Mouse (Mus musculus): Measurements from ENCODE around the gene Lrrc29. TPM values are rescaled to one million over a fixed set of nuclear protein-coding genes. Genes with fewer than 3 reads are reported as not detected.

The Lrrc29 gene
- total and polyA plus RNA-seq, 2 experiments = 3.0 to 12.9 TPM

DNA sequence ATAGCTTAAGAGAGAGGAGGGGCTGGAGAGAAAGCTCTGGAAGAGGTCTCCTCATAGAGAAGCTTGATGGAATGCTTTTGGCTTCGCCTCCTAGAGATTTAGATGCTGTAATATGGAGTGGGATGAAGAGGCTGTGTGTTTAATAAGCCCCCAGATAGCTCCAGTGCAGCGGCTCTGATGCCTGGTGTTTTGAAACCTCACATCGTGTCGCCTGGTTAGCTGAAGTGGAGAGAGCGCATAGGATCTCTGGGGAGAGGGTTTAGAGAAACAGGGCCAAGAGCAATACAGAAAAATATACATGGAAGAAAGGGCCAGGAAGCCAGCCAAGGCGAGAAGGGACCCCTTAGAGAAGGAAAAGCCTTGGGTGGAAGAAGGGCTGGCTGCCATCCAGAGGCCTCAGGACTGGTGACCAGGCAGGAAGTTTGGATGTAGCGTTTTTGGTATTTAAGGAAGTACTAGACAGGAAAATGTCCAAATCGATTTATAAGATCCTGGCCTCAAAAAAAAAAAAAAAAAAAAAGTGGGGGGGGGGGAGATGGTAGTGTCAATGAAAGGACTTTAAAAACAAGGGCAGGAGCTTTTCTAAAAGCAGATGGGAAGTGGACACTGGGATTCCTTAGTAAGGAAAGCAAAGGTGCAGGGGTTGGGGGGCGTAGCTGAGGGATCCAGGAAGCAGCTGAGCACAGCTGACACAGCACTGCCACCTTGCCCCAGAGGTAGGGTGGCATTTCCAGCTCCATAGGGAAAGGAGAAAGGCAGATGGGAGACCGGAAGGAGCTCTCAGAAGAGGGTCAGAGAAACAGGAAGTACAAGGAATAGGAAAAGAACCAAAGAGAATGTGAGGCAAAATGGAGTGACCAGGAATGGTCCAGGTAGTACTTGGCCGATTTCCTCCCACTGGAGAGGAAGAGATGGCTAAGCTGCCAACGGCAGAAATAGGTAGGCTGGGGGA, 35.9 kb upstream of the Lrrc29 start:
- Histone ChIP-seq H3K4me3 (ENCODE audit: insufficient read depth, low read depth, low read length) (no peak overlapping the region), H3K27ac (replicated peaks; ENCODE audit: insufficient read depth, low read depth, low read length) (no peak overlapping the region), H3K4me1 (ENCODE audit: control insufficient read depth, insufficient read depth, low read length) (no peaks in the 10 kb centered on the region), H3K79me2 (ENCODE audit: control insufficient read depth, insufficient read depth, low read length) (no peaks in the 10 kb centered on the region), H3K36me3 (ENCODE audit: control insufficient read depth, insufficient read depth, low read length) (no peaks in the 10 kb centered on the region), H3K9ac (ENCODE audit: low read depth, low read length) (no peak overlapping the region), H3K27me3 (ENCODE audit: control insufficient read depth, insufficient read depth, low read length) (no peaks in the 10 kb centered on the region)
- no peak for DNase-seq (ENCODE audit: extremely low read depth, low read depth, low spot score)
- 66% methylated on average over 12 of the region's 12 CpGs for WGBS
- no peak for TF ChIP-seq POLR2A (IDR thresholded peaks at IDR 0.05; ENCODE audit: extremely low read depth, insufficient read depth, low read length)
- TF ChIP-seq CTCF (IDR thresholded peaks at IDR 0.05; ENCODE audit: low read depth, low read length) = no peak

- TF ChIP-seq POLR2A (IDR thresholded peaks at IDR 0.05; ENCODE audit: extremely low read depth, insufficient read depth, low read length) = no peak
- no peak for TF ChIP-seq CTCF (IDR thresholded peaks at IDR 0.05; ENCODE audit: low read depth, low read length)
- Histone ChIP-seq H3K9ac (ENCODE audit: low read depth, low read length) (no peak overlapping the region), H3K79me2 (ENCODE audit: control insufficient read depth, insufficient read depth, low read length) (no peaks in the 10 kb centered on the region), H3K4me3 (ENCODE audit: insufficient read depth, low read depth, low read length) (no peak overlapping the region), H3K27me3 (ENCODE audit: control insufficient read depth, insufficient read depth, low read length) (no peaks in the 10 kb centered on the region), H3K36me3 (ENCODE audit: control insufficient read depth, insufficient read depth, low read length) (no peaks in the 10 kb centered on the region), H3K27ac (replicated peaks; ENCODE audit: insufficient read depth, low read depth, low read length) (no peak overlapping the region), H3K4me1 (ENCODE audit: control insufficient read depth, insufficient read depth, low read length) (no peaks in the 10 kb centered on the region)
- WGBS = 49% methylated on average over 4 of the region's 4 CpGs
- no peak for DNase-seq (ENCODE audit: extremely low read depth, low read depth, low spot score)
Observed at GRCm38 (mm10) chr8:105359646-105360045, 33.6 kb upstream of the Lrrc29 start.

DNA sequence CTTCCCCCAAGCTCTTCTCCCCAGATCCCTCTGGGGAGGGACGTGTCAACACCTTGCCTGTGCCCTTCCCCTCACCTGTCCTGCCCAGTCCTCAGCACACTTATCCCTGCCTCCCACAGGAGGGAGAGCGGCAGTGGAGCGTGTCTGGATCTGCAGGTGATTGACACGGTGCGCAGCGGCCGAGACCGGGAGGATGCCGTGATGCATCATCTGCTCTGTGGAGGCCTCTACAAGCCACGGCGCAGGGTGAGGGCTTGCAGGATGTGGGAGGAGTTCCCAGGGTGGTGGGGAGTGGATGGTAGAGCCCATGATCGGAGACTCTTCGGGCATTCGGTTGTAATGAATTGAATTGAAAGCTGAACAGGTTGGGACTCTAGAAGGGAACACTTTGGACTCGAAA, 33.1 kb upstream of the Lrrc29 start:
- Histone ChIP-seq H3K27me3 (ENCODE audit: control insufficient read depth, insufficient read depth, low read length) (no peaks in the 10 kb centered on the region), H3K9ac (ENCODE audit: low read depth, low read length) (no peak overlapping the region), H3K4me1 (ENCODE audit: control insufficient read depth, insufficient read depth, low read length) (no peaks in the 10 kb centered on the region), H3K36me3 (ENCODE audit: control insufficient read depth, insufficient read depth, low read length) (no peaks in the 10 kb centered on the region), H3K79me2 (ENCODE audit: control insufficient read depth, insufficient read depth, low read length) (no peaks in the 10 kb centered on the region), H3K4me3 (ENCODE audit: insufficient read depth, low read depth, low read length) (no peak overlapping the region), H3K27ac (replicated peaks; ENCODE audit: insufficient read depth, low read depth, low read length) (no peak overlapping the region)
- DNase-seq (ENCODE audit: extremely low read depth, low read depth, low spot score) = no peak
- WGBS = 69% methylated on average over 15 of the region's 15 CpGs
- no peak for TF ChIP-seq POLR2A (IDR thresholded peaks at IDR 0.05; ENCODE audit: extremely low read depth, insufficient read depth, low read length)
- TF ChIP-seq CTCF (IDR thresholded peaks at IDR 0.05; ENCODE audit: low read depth, low read length) = no peak

GRCm38 (mm10) chr8:105356681-105357080, 30.6 kb upstream of the Lrrc29 start:
- no peak for DNase-seq (ENCODE audit: extremely low read depth, low read depth, low spot score)
- no peak overlapping the region for H3K27ac ChIP-seq (replicated peaks; ENCODE audit: insufficient read depth, low read depth, low read length)

DNA sequence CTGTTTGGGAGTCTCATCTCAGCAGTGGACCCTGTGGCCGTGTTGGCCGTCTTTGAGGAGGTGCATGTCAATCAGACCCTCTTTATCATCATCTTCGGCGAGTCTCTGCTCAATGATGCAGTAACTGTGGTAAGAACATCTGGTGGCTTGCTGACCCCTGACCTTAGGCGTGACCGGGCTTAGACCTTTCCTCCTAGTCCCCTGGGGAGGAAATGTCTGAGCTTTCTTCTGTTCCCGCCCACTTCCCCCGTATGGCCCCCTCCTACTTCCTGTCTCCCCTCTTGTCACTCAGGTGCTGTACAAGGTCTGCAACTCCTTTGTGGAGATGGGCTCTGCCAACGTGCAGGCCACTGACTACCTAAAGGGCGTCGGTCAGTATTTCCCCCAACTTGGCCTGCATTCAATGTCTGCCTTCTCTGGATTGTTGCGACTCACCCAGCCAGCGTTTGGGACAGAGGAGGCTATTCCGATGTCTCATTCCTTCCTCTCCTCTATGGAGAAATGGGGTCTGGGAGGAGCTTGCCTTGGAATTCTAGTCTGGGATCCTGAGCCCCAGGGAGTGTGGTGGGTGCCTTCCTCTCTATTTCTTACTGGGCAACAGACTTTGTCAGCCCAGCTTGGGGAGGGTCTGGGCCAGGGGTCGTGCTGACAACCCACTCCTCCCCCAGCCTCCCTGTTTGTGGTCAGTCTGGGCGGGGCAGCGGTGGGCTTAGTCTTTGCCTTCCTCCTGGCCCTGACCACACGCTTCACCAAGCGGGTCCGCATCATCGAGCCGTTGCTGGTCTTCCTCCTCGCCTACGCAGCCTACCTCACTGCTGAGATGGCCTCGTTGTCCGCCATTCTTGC, 29.3 kb upstream of the Lrrc29 start:
- no peak for TF ChIP-seq CTCF (IDR thresholded peaks at IDR 0.05; ENCODE audit: low read depth, low read length)
- TF ChIP-seq POLR2A (IDR thresholded peaks at IDR 0.05; ENCODE audit: extremely low read depth, insufficient read depth, low read length) = no peak
- Histone ChIP-seq H3K27me3 (ENCODE audit: control insufficient read depth, insufficient read depth, low read length) (no peaks in the 10 kb centered on the region), H3K4me1 (ENCODE audit: control insufficient read depth, insufficient read depth, low read length) (no peaks in the 10 kb centered on the region), H3K4me3 (ENCODE audit: insufficient read depth, low read depth, low read length) (no peak overlapping the region), H3K36me3 (ENCODE audit: control insufficient read depth, insufficient read depth, low read length) (no peaks in the 10 kb centered on the region), H3K79me2 (ENCODE audit: control insufficient read depth, insufficient read depth, low read length) (no peaks in the 10 kb centered on the region), H3K27ac (replicated peaks; ENCODE audit: insufficient read depth, low read depth, low read length) (no peak overlapping the region), H3K9ac (ENCODE audit: low read depth, low read length) (no peak overlapping the region)
- 78% methylated on average over 26 of the region's 26 CpGs for WGBS
- DNase-seq (ENCODE audit: extremely low read depth, low read depth, low spot score) = no peak

More at GRCm38 (mm10) chr8:105356681-105357080, 30.6 kb upstream of the Lrrc29 start:
- WGBS = 77% methylated on average over 14 of the region's 14 CpGs
- no peak overlapping the region for H3K9ac ChIP-seq (ENCODE audit: low read depth, low read length)
- no peaks in the 10 kb centered on the region for H3K36me3 ChIP-seq (ENCODE audit: control insufficient read depth, insufficient read depth, low read length)
- H3K27me3 ChIP-seq (ENCODE audit: control insufficient read depth, insufficient read depth, low read length) = no peaks in the 10 kb centered on the region
- TF ChIP-seq POLR2A (IDR thresholded peaks at IDR 0.05; ENCODE audit: extremely low read depth, insufficient read depth, low read length) (no peak), CTCF (IDR thresholded peaks at IDR 0.05; ENCODE audit: low read depth, low read length) (no peak)
- no peaks in the 10 kb centered on the region for H3K4me1 ChIP-seq (ENCODE audit: control insufficient read depth, insufficient read depth, low read length)
- H3K79me2 ChIP-seq (ENCODE audit: control insufficient read depth, insufficient read depth, low read length) = no peaks in the 10 kb centered on the region
- H3K4me3 ChIP-seq (ENCODE audit: insufficient read depth, low read depth, low read length) = no peak overlapping the region

Measured in liver, adult 2 months (tissue).